Mouse (Mus musculus) right cerebral cortex, adult 2 months (tissue): ENCODE results near the gene Slc26a10.

Experiments used
- DNase-seq, 2 experiments: peaks; one replicate each; pipeline ENCODE4 v3.0.0; 2021 to 2022; ENCODE audit warnings: low spot score in 2 of 2

The Slc26a10 gene

DNA sequence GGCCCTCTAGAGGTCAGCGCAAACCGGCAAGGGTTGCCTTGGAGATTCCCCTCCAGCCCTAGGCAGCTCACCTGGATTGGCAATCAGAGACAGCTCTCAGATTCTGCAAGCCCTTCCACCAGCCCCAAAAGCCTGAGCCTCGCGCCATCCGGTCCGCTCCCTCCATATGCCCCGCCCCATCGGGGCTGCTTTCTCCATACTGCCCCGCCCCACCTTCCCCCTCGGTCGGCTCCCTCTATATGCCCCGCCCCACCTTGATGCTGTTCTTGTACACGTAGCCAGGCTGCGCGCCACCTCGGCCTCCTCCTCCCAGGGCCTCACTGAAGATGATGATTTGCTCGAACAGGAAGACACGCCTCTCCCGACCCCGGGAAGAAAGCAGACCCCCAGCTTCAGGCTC, 3.3 kb upstream of the Slc26a10 start:
- DNase-seq, result no peak

DNA sequence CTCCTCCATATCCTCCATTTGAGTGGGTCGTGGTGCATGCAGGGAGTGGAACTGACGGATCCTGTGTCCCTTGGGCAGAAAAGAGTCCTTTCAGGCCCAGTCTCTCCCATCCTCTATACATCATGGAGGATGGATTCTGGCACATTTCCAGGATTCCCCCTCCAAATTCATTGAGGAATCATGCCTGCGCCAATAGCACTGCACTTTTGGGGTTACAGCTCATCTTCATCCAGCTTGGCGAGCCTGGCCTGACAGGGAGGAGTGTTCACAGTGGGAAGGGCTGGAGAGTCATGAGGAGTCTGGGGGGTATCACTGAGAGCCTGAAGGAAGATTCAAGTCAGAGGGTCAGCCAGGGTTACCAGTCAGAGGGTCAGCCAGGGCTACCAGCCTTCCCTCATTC, 2.2 kb upstream of the Slc26a10 start:
- DNase-seq, result no peak

DNA sequence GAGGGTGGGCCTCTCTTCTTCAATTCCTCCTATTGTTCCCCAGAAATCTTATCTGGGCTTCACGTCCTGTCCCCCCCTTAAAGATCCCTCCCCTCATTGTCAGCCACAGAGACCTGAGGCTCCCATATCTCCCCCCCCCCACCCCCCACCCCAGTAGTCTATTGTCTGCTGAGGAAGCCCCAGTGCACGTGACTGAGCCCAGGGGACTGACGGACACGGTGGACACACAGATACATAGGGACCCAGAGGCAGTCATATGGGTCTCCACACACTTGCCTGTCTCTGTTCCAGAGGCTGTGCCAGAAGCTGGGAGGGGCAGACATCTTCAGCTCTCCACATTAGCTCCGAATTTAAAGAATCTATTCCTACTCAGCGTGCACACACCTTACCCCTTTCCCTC, 1.1 kb upstream of the Slc26a10 start:
- DNase-seq, result no peak

DNA sequence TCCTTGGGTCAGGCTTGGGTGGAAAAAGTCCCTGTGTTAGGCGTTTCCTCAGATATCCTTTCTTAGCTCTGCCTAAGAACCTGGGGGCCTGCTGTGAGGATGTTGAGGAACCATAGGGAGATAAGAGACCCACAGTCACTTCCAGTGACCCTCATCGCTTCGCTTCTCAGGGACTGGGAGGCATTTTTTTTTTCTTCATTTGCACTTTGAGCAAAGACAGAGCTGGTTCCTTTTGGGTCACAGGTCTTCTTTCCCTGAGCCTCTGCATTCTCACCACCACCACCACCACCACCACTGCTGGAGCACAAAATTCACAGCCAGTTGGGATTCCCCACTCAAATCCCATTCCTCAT, 226 bp upstream of the Slc26a10 start:
- DNase-seq, result no peak

DNA sequence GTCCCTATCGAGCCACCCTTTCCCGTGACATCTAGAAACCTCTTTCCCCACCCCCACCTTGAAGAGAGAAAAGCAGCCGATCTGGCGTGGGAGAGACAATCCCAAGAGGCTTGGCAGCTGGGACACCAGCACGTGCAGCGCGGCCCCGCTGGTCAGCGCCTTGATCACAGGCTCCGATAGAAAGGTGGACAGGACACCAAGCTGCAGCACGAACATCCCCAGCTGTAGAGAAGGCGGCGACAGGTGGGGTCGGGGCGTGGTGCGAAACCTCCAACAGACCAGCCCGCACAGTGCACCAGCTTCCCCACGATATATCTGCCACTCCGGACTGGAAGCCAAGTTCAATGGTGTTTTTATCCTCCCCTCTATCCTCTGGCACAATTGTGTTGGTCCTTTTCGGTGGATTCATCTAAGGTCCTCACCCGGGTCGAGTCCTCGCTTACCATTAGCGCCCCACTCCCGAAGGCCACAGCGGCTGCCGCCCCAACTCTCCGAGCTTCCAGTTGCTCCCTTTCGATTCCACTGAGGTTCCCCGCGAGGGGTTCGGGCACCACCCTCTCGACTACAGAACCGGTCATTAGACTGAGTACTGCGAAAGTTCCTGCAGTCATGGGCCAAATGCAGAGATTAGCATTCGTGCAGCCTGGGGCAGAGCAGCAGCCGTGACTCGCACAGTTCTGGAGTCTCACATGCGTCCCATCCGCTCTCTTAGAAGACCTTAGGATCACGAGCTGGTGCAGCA, 2.0 kb downstream of the Slc26a10 start:
- DNase-seq, result no peak

DNA sequence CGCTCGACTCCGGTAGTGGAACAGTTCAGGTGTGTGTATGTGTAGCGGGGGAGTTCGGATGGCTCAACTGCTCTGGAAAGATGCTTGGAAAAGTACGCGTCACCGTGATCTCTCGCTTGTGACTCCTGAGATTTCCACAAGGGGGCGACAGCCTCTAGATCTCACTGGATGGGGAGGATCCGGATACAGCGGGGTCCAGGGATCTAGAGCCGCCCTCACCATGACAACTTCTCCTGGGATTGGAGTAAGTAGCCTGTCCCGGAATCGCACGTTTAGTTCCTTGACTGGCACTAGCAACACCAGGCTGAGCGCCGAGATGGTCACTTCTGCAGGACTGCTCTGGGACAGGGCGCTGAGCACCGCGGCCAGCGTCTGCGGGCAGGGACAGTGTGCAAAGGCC, 2.7 kb downstream of the Slc26a10 start:
- peak; percentile 85 to 87 for DNase-seq

DNA sequence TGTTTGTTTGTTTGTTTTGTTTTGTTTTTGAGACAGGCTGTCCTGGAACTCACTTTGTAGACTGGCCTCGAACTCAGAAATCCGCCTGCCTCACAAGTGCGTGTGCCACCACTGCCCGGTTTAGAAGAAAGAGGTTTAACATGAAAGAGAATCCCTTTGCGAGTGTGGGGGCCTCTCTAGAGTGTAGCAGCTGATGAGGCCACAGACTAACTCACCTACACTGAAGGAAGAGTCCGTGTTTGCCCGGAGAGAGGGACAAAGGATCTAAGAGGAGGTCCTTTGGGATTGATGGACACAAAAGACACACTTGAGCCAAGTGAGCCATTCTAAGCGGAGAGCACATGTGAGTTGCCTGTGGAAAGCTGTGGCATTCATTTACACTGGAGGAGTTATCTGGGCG, 3.2 kb downstream of the Slc26a10 start:
- no peak for DNase-seq

DNA sequence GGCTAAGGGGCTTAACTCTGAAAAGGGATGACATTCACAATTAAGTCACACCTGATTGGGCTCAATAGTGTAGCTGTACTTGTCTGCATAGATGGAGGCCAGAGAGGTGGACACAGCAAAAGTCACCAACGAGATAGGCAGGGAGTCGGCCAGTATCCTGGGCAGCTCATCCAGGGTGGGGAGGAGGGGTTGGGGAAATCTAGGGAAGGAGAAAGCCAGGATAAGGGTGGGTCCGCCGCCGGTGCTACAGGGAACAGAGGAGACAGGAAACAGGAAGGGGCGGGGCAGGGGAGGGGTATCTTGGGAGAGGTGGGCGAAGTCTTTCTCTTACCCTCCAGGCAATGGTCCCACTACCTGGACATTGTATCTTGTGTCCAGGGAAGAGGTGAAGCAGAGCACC, 3.7 kb downstream of the Slc26a10 start:
- DNase-seq, result no peak

DNA sequence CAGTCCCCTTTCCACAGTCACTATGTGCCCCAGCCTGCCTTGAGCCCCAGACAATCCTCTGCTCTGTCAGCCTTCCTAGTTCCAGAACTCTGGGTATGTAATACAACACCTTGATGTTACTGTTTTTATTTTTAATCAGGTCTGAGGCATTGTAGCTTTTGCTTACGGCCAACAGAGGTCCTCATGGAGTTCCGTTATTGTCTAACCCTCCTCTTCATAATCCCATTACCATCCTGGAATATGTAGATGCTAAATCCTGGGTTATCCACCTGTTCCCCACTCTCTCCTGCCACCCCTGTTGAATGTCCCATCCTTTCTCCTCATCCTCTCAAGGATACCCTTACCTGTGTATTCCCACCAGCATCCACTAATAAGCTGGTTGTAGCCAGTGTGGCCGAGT, 4.2 kb downstream of the Slc26a10 start:
- DNase-seq, result no peak

DNA sequence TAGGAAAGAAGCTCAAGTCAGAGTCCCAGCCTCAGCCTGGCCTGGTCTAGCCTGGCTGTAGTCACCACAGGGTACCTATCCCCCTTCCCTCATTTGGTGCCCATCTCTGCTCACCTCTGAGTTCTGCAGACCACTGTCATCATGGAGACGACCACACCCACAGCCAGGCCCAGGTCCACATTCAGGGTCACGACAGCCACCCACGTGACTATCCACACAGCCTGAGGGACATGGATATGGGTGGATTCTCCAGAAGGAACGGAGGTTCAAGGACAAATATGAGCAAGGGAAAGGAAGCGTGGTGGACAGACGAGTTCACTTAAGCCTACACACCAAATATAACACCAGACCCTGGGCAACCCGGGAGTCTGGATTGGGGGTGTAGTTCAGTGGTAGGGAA, 6.3 kb downstream of the Slc26a10 start:
- DNase-seq, result no peak

DNA sequence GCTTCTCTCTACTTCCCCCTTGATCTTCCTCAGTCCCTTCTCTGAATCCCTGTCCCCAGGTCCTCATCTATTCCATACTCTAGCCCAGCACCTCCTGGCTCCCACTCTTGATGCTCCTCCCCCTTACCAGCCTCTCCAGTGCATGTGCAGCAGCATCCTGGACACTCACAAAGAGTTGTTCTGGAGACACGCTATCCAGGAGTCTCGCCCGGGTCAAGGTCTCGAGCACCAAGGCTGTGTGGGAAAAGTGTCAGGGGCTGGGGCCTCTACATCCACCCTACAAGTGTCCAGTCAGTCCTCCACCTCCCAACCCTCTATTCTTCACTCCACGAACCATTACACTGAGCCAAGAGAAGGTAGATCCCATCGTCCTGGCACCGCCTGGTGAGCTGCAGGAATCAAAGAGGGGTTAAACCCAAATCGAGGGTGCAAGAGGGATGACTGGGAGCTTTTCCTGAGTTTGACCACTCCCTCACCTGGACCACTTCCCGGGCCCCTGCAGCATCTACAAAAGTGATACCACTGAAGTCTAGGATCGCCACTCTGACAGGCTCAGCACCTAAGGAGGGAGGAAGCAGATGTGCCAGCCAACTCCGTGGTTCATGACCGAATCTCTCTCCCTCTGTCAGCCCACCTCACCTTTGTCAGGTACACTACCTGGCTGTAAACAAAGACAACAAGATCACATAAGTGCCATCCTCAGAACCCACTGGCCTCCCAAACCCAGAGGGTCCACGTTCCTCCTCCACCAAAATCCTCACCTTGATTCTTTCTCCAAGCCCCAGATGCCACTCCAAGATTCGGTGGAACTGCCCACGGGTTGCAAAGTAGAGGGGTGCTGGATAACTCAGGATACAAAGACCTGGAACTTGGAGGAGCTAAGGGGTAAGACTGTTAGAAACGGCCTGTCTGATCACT, 7.0 kb downstream of the Slc26a10 start:
- DNase-seq, result no peak

DNA sequence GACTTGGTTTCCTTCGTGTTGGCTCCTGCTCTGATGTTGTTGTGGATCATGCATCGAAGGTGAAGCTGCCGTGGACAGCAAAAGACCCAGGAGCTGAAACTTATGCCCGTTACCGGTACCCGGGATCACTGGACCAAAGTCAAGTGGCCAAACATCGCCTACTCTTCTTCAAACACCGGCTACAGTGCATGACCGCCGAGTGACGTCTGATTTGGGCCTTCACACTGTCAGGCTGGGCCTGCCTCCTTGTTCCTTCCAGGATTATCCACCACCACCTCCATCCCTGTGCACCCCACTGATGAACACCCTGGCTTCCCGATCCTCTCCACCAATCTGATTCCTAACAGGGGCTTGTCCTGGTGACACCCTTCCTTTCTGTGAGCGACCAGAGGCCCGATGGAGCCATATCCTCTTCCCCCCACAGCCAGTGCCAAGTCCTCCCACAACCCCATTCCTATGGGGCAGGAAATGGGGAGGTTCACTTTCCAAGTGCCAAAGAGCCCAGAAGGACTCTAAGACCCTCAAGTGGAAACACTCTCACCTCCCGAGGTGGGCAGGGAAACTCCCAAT, 8.7 kb downstream of the Slc26a10 start:
- DNase-seq, result no peak

DNA sequence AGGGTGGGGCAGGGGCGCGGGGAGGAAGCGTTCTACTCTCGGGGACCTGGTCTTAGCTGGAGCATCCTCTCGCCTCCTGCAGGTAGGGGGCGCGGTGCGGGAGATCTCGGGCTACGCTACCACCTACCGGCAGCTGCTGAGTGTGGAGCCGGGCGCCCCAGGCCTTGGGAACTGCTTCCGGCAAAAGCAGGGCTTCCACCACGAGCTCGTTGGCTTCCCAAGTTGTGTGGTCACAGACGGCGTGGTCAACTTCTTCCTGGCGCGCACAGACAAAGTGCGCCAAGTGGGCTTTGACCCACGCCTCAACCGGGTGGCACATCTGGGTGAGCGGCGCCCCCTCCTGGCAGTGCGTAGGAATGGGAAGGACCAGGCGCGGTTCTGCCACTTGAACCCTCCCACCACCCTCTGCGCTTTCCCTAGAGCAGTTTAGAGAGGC, 9.6 kb downstream of the Slc26a10 start:
- peak; percentile 65 to 69 for DNase-seq

DNA sequence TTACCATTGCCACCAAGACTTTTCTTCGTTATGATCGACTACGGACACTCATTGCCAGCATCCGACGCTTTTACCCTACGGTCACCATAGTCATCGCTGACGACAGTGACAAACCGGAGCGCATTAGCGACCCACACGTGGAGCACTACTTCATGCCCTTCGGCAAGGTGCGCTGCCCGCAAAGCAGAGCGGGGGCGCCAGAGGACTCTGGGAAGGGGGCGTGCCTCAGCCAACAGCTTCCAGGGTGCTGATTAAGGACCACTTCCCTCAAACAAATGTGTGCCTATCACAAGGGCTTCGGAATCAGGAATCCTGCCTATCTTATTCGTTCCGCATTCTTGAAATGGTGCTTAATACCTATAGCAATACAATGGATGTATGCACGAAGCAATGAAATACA, 10.4 kb downstream of the Slc26a10 start:
- DNase-seq, result peak in 1 of 2 experiments; percentile 18

DNA sequence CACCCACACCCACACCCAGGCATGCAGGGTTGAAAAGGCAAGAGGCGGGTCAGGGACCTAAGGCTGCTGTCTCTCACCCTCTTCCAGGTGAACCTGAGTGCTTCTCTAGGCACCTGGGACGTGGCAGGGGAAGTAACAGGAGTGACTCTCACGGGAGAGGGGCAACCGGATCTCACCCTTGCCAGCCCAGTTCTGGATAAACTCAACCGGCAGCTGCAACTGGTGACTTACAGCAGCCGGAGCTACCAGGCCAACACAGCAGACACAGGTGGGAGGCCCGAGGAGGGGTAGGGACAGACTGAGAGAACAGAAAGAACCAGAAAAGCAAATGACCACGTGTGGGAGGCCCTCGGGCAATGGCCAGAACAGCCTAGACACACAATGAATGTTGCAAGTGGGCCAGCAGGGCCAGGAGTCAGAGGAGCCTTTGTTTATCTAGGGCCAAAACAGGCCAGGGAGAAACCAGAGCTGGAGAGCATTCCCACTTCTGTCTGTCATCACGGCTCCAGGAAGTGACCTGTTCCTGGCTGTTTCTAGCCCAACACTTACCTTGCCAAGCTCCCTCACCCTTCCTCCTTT, 12.7 kb downstream of the Slc26a10 start:
- peak in 1 of 2 experiments; percentile 10 for DNase-seq

DNA sequence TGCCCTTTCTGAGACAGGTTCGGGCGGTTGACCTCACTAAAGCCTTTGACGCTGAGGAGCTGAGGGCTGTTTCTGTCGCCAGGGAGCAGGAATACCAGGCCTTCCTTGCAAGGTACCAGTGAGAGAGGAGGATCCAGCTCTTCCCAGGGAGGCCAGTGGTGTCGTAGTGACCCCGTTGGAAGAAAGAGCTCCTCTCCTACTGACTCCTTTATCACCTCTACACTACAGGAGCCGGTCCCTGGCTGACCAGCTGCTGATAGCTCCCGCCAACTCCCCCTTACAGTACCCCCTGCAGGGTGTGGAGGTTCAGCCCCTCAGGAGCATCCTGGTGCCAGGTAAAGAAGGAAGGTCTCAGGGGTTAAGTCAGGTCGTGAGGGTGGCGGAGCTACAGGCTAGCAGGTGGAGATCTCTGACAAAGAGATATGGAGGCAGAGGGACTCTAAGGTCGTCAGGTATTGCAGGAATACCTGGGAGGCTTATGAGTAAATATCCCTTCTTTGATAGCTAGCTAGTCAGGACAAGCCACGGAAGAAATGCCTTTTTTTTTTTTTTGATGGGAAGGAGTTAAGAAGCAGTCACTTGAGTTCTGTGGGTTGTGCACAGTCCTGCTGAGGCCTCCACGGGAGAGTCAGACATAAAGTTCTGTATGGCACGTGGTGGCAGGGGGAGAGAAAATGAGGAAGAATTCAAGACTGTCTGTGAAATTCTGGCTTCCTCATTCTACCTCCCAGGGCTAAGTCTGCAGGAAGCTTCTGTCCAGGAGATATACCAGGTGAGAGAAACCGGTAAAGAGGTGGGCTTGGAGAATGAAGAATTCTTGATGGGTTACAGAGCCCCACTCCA, 13.5 kb downstream of the Slc26a10 start:
- DNase-seq, result peak in 1 of 2 experiments; percentile 11

DNA sequence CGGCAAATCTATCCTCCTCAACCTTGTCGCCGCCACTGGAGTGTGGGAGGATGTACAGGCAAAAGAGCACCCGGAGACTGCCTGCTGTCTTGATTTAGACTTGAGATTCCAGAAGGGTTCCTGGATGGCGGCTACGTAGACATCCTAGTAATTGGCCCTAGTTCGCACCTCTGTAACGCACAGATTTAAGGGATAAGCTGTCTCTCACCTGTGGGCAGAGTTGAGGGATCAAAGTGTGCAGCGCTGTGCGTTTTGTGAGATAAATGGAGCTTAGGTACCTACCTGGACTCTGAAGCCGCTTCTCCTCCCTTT, 14.1 kb downstream of the Slc26a10 start:
- DNase-seq, result no peak

DNA sequence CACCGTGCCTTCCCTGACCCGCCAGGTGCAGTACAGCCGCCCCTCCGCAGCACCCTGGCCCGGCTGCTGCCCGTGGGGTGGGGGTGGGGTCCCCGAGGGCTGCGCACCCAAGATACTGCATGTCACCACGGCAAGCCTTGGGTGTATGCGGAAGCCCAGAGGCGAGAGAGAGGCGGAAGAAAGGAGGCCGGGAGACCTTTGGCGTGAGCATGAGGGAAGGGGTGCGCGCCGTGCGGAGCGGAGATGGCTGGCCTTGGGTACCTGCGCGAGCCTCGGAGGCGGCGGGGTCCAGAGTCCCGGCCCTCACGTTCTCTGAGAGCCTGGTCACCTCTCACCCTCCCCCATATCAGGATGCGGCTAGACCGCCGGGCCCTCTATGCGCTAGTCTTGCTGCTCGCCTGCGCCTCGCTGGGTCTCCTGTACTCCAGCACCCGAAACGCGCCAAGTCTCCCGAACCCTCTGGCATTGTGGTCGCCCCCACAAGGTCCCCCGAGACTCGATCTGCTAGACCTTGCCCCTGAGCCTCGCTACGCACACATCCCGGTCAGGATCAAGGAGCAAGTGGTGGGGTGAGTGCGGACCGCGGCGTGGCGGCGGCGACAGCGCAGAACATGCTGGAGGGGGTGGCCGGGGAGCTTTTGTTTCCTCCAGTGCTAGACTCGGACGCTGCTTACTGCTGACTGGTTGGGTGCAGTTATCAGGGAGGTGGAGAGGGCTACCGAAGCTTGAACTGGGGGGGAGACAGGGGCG, 14.6 kb downstream of the Slc26a10 start:
- peak; percentile 58 to 75 for DNase-seq

DNA sequence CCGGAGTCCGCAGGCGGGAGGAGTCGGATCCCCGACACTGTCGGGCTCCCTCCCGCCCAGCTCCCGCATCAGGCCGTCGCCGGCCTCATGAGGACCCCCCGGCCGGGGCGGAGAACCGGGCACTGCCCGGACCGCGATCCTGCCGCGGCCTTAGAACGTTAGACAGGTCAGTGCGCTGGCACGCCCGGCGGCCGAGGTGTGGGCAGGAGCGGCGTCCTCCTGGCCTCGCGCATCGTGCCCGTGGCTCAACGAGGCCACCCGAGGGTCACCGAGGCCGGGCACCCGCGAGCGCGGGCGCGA, 15.1 kb downstream of the Slc26a10 start:
- peak in 1 of 2 experiments; percentile 44 for DNase-seq

DNA sequence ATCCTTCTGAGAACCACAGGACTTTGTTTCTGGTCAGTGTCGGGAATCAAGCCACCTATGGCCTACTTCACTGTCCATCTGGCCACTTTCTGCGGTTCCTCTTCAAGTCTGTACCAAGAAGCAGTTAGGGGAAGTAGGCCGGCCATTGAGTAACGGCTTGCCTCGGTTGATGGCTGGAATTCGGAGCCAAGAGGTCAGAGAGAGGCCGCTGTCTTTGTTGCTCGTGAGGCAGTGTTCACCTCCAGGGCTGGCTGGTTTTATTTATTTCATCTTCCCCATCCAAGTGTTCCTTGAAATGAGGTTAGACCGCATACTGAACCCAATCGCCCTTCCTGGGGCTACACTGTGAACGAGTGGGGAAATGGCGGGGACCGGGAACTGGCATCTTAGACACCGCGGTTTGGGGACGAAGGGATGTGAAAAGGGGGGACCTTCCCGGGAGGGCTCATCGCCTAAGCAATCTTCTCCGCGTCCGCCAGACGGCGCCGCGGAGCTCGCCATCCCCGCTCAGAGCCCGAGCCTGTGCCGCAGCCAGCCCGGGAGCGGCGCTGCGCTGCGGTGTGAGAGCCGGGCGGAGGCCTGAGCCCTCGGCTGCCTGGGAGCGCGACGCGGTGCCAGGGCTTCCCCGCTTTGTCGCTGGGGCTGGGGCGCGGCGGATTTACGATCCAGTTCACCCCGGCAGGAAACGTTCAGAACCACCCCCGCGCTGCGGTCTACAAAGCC, 15.7 kb downstream of the Slc26a10 start, which contains the start of gene B4galnt1:
B4galnt1 (plus strand) TSS at position 595 of the 723 bp plus-strand sequence.
- DNase-seq, result peak; percentile 76 to 83
